Mouse (Mus musculus) G1E (cell line): ENCODE data around the gene Tuba1b.

ENCODE experiments used
- GATA1 ChIP-seq: IDR thresholded peaks from 2 replicates; pipeline ENCODE4 v1.6.1; 2012; ENCODE audit warnings: borderline replicate concordance, low read length, inconsistent platforms, mixed read lengths
- POLR2AphosphoS5 ChIP-seq: IDR thresholded peaks from 2 replicates; pipeline ENCODE4 v1.6.1; 2012; ENCODE audit warnings: low read depth, low read length, inconsistent platforms; ENCODE audit not compliant: insufficient replicate concordance

- TF ChIP-seq POLR2AphosphoS5 (no peak), GATA1 (no peak)
Measured at GRCm38 (mm10) chr15:98941539-98941938, 7.2 kb upstream of the Tuba1b start.
